Mouse (Mus musculus): ENCODE measurements around the gene Dpyd.
A peak's percentile ranks its signal among the peaks of the same experiment; 100 is the strongest.

Dpyd gene

GRCm38 (mm10) chr3:118676052-118676777, 114.3 kb downstream of the Dpyd start:
- DNase-seq, result no peak

GRCm38 (mm10) chr3:118680803-118681202, 118.9 kb downstream of the Dpyd start:
- peak in 1 of 2 experiments; percentile 5 for DNase-seq

GRCm38 (mm10) chr3:118750269-118750668, 188.3 kb downstream of the Dpyd start:
- DNase-seq, result no peak

DNA sequence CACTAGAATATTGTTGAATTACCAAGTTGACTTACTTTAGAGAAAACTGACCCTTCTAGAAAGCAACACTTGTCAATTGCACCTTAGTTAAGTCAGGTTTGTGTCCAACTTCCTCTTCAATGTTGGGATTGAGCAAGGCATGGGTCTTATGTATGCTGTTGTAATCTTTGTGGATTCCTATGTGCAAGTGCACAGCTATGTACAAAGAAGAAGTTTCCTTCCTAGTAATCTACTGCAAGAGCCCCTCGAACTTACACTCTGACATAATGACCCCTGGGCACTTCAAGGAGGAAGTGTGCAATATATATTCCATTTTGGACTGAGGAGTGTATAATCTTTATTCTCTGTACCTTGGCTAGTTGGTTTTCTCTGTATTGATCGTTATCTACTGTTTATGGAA, 191.7 kb downstream of the Dpyd start:
- no peak for DNase-seq

GRCm38 (mm10) chr3:118756099-118756498, 194.2 kb downstream of the Dpyd start:
- no peak for DNase-seq

GRCm38 (mm10) chr3:118812885-118813284, 251.0 kb downstream of the Dpyd start:
- no peak for DNase-seq

DNA sequence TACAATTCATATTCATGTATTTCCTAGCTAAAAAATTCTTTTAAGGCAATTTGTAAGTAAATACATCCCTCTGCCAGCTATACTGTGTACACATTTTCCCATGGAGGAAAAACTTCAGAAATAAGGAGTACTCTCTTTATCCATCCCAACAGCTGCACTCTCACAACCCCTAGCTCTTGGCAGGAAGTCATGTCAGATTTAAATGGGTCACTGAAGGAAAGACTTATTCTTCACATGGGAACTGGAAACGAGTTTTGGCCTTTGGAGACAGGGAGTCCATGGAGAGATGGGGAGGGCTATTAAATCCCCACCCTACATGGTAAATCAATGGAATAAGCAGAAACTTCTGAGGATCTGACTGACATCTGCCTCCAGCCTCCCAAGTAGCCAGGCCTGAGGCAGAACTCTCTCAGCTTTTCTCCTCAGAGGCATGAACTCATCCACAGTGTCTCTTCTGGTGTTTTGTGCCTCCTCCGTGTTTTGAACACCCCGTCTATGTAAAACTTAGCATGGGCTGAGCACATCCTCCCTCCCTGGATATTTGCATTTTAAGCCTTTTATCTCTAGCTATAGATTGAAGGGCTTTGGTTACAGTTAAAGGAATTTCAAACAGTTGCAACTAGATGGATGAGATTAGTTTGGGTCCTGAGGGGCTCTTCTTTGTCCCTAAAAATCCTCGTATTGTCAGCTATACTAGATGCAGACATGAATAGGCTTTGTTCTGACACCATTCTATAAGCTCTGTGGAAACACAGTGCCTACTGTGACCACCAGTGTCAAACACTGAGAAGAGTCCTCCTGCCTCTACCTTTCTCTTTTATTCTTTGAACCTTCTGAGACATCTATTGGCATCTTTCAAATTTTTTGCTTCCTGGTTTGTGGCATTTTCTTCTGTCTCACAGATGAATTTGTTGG, 288.9 kb downstream of the Dpyd start:
- no peak for DNase-seq

DNA sequence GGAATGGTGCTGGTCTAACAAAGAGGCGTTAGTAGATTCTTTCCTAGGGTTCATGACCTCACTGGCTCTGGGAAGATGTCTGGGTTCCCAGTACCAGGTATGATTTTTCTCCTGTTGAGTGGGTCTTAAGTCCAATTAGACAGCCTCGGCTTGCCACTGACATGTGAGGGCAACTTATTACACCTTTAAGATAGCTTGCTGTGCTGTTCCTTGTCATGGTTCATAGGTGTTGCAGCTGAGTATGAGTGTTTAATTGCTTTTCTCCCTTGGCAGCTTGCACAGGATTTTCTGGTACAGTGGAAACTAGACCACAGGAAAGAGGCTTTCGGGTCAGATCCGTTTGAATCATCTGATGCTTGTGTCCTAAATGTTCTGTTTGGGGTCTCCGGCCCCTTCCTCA, 290.8 kb downstream of the Dpyd start:
- DNase-seq, result no peak

GRCm38 (mm10) chr3:118855411-118855810, 293.5 kb downstream of the Dpyd start:
- no peak for DNase-seq

- DNase-seq, result peak; percentile 58 to 69
Observed at GRCm38 (mm10) chr3:118869113-118870107, 307.5 kb downstream of the Dpyd start.

GRCm38 (mm10) chr3:118875871-118876270, 313.9 kb downstream of the Dpyd start:
- no peak for DNase-seq

- DNase-seq, result no peak
Observed at GRCm38 (mm10) chr3:118899036-118899435, 337.1 kb downstream of the Dpyd start.

DNA sequence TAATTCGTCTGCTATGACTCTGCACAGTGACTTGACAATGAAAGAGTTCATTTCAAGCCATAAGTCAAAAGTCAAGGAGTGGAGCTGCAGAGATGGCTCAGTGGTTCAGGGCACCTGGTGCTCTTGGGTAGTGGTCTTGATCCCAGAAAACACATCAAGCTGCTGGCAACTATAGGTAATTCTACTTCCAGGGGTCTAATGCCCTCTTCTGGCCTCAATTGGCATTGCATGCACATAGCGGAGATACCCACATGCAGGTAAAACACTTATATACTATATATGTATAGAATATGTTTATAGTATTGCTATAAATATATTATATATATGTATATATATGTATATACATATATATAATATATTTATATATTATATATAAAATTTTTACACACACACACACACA, 429.4 kb downstream of the Dpyd start:
- DNase-seq, result no peak

DNA sequence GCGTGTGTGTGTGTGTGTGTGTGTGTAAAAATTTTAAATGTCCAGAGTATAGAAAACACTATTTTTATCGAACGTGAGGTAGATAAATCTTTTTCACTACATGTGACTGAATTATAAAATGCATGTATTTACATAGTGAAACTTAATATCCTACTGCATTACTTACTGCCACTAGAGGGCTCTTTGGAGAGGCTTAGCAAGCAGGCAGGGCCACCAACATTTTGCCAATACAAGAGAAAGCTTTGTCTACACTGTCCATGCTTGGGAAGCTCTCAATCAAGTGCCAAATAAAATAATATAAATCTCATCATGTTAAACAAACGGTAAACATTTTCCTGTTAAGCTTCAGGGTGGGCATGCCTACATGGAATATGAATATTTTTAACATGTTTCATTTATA, 429.9 kb downstream of the Dpyd start:
- DNase-seq, result no peak

GRCm38 (mm10) chr3:119021255-119021654, 459.3 kb downstream of the Dpyd start:
- DNase-seq, result no peak

DNA sequence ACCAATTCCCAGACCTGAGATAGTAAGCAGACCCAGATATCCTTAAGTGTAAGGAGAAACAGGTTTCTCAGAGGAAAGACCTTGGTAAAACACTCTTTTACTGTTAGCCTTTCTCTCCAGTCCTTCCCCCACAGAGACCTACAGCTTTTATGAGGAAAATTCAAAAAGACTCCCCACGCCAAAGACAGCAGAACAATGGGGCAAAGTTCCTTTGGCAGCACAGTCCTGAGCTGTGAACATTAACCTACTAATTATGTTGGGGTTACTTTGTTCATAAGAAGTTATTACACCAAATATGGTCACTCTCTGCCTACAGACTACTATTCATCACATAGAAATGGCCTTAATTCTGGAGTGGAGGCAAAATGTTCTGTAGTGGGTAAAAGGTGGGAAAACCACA, 480.7 kb downstream of the Dpyd start:
- DNase-seq, result no peak

- DNase-seq, result no peak
Observed at GRCm38 (mm10) chr3:119056144-119056543, 494.2 kb downstream of the Dpyd start.

DNA sequence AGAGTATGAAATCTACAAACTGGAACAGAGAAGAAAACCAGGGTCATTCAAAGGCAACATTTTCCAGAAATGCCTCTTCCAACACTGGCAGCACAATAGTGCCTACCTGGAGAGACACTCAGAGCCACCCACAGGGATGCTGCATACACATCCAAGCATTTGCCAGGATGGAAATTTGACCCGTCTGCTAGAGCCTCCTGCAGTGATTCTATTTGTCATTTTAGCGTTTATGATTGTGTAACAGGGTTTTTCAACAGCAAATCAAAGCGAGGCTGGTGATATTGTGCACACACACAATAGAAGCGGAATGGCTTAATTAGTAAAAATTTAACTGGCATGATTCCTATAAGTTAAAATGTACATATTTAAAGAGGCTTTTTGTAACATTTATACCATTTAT, 501.3 kb downstream of the Dpyd start:
- no peak for DNase-seq

GRCm38 (mm10) chr3:119063642-119064041, 501.7 kb downstream of the Dpyd start:
- no peak for DNase-seq

- no peak for DNase-seq
Observed at GRCm38 (mm10) chr3:119064746-119065145, 502.8 kb downstream of the Dpyd start.

DNA sequence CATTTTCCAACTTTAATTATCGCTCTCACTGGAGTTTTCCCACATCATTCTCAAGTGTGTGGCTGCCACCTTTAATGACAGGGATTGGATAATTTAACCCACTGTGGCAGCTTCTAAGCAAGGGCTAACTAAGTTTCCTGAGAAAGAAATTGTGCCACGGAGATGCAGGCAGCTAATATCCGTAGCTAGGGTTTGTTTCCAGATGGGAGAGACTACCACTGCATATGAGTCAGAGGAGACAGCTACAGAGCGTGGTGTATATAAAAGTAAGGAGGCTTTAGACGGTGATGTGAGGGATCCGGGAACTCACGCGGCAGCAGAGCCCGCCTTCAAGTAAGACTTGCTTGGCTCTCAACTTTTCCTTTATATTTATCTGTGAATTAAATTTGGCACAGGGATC, 505.3 kb downstream of the Dpyd start:
- no peak for DNase-seq

DNA sequence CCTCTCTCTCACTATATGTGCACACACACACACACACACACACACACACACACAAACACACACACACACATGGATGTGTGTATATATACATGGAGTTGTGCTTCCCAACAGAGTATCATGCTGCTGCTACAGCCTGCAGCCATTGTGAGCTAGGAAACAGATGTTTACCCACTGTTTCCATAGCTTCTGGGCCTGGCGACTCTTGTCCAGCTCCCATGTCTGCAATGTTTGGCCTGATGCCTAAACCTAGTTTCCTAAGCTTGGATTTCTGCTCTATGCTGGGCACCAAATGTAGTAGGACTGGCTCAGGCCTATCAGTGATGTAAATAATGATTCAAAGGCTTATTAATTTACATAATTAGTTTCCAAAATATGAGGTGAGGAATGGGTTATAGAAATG, 524.7 kb downstream of the Dpyd start:
- DNase-seq, result no peak

Measured in lung, adult 18-20 months (tissue).